Mouse (Mus musculus): ENCODE results near the gene Kcnj1. TPM values are rescaled to one million over a fixed set of nuclear protein-coding genes. Genes with fewer than 3 reads are reported as not detected.

Gene Kcnj1
- total RNA-seq, 2 experiments from 2014 or later, result not detected

DNA sequence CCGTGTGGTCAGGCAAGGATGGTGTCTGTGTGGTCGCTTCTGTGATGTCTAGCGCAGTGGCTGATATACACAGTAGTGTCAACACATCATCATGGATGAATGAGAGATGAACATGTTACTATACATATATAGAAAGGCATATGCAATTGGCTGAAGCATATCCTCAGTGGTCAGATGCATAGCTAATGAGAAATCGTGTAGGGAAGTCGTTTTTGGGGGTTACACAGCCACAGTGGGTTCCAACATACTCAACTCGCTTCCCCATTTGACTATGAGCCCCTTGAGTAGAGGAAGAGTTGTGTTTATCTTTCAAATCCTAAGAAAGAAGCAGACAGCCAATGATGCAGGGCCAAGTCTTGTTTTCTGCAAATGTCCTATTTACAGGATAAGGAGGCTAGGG is 20.4 kb downstream of the Kcnj1 start:
- DNase-seq (ENCODE audit: extremely low spot score in 1 of 2, low spot score in 1 of 2), result no peak

DNA sequence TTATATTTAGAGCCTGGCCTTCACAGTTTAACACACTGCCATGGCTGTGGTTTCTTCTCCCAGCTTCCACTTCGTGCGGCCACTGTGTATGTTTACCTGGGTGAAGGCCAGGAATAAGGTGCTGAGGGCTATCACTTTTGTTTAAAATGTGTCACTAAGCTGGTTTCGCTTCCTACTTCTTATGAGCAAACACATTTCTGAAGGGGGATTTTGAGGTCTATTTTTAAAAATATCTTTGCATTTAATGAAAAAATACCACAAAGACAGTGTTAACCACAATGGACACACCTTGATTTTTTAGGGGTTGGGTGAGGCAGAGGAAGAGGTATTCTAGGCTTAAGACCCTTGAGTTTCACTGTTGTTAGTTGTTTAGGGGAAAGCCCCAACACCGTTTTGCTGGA is 22.5 kb downstream of the Kcnj1 start:
- no peak for DNase-seq (ENCODE audit: extremely low spot score in 1 of 2, low spot score in 1 of 2)

DNA sequence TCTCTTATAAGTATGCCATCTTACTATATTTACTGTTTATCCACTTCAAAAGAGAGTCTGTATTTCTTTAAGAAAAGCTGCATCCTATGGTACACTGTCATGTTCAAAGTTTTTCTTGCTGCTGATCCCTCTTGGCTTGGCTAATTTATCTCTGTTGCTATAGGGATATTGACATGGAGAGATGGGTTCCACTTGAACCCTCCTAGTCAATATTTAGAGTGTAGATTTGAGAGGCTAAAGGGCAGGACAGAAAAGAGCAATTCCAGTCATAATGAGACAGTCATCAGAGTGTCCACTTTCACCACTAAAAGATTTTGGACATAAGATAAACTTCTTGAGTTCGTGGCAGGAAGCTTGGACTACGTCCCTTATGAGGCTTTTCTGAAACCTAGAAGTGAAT is 27.9 kb downstream of the Kcnj1 start:
- DNase-seq (ENCODE audit: extremely low spot score in 1 of 2, low spot score in 1 of 2), result no peak

- DNase-seq (ENCODE audit: extremely low spot score in 1 of 2, low spot score in 1 of 2), result no peak
Measured at GRCm38 (mm10) chr9:32400662-32401161, 28.4 kb downstream of the Kcnj1 start.

GRCm38 (mm10) chr9:32405191-32405925 is 33.1 kb downstream of the Kcnj1 start:
- peak; percentile 37 to 68 for DNase-seq (ENCODE audit: extremely low spot score in 1 of 2, low spot score in 1 of 2)

DNA sequence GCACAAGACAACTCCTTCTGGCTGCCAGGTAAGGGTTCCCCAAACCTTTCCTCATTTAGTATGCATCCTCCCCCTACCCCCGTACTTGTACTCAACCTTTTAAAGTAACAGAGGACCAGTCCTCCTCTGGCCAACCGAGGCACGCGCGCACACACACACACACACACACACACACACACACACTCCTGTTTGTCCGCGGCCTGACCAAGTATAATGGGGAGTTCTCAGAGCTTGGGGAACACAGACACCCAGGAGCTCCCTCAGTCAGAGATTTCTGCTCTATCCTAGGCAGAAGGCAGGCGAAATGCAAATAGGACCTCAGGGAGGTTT is 36.4 kb downstream of the Kcnj1 start:
- DNase-seq (ENCODE audit: extremely low spot score in 1 of 2, low spot score in 1 of 2), result no peak

DNA sequence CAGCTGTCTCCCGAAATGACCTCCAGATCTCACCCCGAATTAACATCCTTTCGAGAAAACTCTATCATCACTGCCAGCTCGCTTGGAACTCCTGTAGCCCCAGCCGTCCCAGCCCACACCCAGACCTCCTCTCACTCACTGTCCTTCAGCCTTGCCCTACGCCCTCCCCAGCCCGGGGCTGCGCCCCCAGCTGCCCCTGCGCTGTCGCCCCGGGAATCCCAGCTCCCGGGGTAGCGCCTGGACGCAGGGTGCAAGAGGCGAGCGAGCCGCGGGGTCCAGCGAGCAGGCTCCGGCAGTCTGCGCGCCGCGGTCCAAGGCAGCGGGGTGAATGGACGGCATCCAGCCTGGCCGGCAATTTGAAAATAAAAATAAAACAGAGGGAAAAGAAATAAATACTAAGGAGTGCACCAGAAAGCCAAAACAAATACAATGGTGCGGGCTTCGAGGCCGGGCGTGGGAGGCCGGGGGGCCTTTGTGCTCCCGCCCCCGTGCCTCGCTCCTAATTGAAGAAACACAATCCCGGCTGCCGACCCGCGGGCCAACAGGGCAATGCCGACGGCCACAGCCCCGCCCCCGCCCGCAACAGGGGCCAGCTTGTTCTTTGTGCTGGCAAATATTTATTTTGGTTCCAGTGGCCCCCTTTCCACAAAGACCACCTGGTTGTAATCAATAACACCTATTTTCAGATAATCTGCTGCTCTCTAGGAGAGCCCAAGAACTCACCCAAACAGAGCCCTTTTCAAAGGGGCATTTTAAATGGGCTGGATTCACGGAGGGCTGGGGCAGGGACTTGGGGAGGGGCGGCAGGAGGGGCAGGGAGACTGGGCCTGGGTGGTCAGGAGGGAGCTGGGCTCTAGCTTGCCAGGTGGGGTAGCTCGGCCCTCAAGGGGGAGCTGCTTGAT is 37.0 kb downstream of the Kcnj1 start:
- DNase-seq (ENCODE audit: extremely low spot score in 1 of 2, low spot score in 1 of 2), result no peak

- no peak for DNase-seq (ENCODE audit: extremely low spot score in 1 of 2, low spot score in 1 of 2)
Measured at GRCm38 (mm10) chr9:32410671-32411070, 38.4 kb downstream of the Kcnj1 start.

DNA sequence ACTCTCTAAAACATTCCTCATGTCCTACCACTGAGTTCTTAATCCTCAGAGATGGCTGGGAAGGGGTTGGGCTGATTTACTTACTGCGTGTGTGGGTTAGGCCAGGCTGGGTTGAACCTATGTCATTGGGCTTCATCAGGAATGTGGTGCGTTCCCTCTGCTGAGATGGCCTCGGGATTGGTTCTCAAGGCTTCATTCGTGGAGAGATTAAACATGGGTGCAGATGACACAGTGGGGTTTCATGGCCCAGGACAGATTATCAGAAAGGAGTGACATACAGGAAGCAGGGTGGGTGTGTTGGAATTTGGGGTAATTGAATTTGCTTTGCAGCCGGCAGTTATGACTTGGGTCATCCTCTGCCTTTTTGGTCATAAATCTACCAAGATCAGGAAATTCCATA is 39.2 kb downstream of the Kcnj1 start:
- no peak for DNase-seq (ENCODE audit: extremely low spot score in 1 of 2, low spot score in 1 of 2)

- no peak for DNase-seq (ENCODE audit: extremely low spot score in 1 of 2, low spot score in 1 of 2)
Measured at GRCm38 (mm10) chr9:32412836-32413580, 40.7 kb downstream of the Kcnj1 start.

GRCm38 (mm10) chr9:32414956-32415355 is 42.7 kb downstream of the Kcnj1 start:
- no peak for DNase-seq (ENCODE audit: extremely low spot score in 1 of 2, low spot score in 1 of 2)

DNA sequence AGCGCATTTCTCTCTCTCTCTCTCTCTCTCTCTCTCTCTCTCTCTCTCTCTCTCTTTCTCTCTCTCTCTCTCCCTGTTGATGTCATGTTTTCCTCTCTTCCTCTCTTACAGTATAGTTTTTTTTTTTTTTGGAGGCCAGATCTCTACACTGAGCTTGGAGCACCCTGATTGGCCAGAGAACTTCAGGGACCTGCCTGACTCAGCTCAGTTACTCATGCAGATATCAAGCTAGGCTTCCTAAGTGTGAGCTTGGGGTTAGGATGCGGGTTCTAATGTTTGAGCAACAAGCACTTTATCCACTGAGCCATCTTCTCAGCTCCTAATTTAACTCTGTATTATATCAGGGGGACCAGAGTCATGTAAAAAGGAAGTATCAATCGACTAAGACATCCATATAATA is 43.7 kb downstream of the Kcnj1 start:
- no peak for DNase-seq (ENCODE audit: extremely low spot score in 1 of 2, low spot score in 1 of 2)

DNA sequence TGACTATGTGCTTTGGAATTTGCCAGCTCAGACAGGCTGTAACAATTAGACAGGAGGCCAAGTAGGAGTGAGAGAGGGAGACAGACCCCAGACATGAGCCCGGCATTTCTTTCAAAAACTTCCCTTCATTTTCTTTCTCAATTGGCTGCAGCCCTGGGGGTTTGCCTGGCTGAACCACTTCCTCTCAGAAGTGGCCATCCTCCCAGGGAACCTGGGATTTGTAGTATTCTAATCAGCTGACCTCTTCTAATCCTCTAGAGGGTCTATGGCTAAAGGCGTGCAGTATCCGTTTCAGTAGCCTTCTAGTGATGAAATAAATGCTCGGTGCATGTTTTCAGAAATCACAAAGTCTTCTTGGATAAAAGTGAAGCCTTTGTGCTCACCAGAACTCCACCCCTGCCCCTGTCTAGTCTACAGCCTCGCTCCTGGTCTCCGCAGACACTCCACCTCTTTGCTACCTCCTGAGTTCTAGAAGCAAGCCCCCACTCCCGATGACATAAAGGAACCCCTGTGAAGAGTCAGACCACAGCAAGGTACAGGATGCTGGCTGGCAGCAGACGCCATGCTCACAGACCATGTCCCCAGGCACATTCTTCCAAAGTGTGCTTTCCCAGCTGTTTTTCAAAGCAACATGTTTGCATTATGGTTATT is 45.3 kb downstream of the Kcnj1 start:
- DNase-seq (ENCODE audit: extremely low spot score in 1 of 2, low spot score in 1 of 2), result no peak

DNA sequence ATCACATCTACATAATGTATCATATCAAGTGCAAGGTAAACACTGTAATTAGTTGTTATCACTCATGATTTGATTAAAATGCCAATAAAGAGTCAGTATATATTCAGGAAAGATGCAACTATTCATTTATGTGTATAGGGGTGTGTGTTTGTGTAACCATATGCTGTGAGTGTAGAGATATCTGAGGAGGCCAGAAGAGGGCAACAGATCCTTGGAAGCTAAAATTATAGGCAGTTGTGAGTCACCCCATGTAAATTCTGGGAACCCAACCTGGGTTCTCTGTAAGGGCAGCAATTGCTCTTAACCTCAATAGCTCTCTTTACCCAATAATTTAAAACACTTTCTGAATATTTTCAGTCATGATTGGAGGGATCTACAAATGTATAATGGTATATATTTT is 48.4 kb downstream of the Kcnj1 start:
- no peak for DNase-seq (ENCODE audit: extremely low spot score in 1 of 2, low spot score in 1 of 2)

DNA sequence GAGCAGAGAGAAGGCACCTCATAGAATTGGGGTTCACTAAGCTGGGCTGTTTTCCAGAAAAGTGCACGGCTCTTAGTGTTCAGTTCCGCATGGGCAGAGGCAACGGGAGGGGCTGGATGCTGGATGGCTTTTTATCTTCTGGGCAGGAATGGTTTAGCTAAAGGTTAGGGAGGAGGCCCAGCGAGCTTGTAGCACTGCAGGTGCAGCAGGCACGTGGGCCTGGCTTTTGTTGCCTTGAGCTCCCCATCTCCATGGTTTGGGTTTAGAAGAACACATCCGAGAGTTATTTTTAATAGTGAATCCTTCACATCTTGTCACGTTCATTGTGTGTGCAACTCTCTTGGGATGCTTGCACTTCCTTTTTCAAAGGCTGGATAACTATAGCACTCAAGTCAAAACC is 53.0 kb downstream of the Kcnj1 start:
- DNase-seq (ENCODE audit: extremely low spot score in 1 of 2, low spot score in 1 of 2), result no peak

GRCm38 (mm10) chr9:32431061-32431460 is 58.8 kb downstream of the Kcnj1 start:
- DNase-seq (ENCODE audit: extremely low spot score in 1 of 2, low spot score in 1 of 2), result no peak

- no peak for DNase-seq (ENCODE audit: extremely low spot score in 1 of 2, low spot score in 1 of 2)
Measured at GRCm38 (mm10) chr9:32434241-32435213, 62.2 kb downstream of the Kcnj1 start.

- DNase-seq (ENCODE audit: extremely low spot score in 1 of 2, low spot score in 1 of 2), result no peak
Measured at GRCm38 (mm10) chr9:32443115-32443514, 70.8 kb downstream of the Kcnj1 start.

GRCm38 (mm10) chr9:32443817-32444216 is 71.5 kb downstream of the Kcnj1 start:
- no peak for DNase-seq (ENCODE audit: extremely low spot score in 1 of 2, low spot score in 1 of 2)

All from layer of hippocampus, postnatal 25 days (tissue).